Mouse (Mus musculus) cerebellum, postnatal 36 days (tissue): Measurements from ENCODE around the gene Pstpip1.

Source experiments
- DNase-seq, 2 experiments: peaks; one replicate each; pipeline ENCODE4 v3.0.0; 2021 to 2022; ENCODE audit warnings: mixed read lengths in 2 of 2

Gene Pstpip1

GRCm38 (mm10) chr9:56089778-56090520, at the start of gene Pstpip1:
Gene Pstpip1, plus strand, starts transcription at chr9:56089962.
- DNase-seq = peak; percentile 23 to 53

GRCm38 (mm10) chr9:56041372-56042180, 48.2 kb upstream of the Pstpip1 start, which contains the start of gene Rcn2:
Gene Rcn2, plus strand, starts transcription at chr9:56041845.
- peak; percentile 96 to 97 for DNase-seq

GRCm38 (mm10) chr9:56042181-56042621, 47.6 kb upstream of the Pstpip1 start:
- peak in 1 of 2 experiments; percentile 6 for DNase-seq

- DNase-seq = no peak
These were observed 36.0 kb upstream of the Pstpip1 start for GRCm38 (mm10) chr9:56053796-56054195.

- no peak for DNase-seq
These were observed 33.6 kb upstream of the Pstpip1 start for GRCm38 (mm10) chr9:56056147-56056546.

- no peak for DNase-seq
These were observed 27.4 kb upstream of the Pstpip1 start for GRCm38 (mm10) chr9:56062336-56062735.

- no peak for DNase-seq
These were observed 24.8 kb upstream of the Pstpip1 start for GRCm38 (mm10) chr9:56065011-56065410.

GRCm38 (mm10) chr9:56067964-56068363, 21.8 kb upstream of the Pstpip1 start:
- DNase-seq = no peak

- no peak for DNase-seq
These were observed 21.1 kb upstream of the Pstpip1 start for GRCm38 (mm10) chr9:56068630-56069029.

GRCm38 (mm10) chr9:56072861-56073260, 16.9 kb upstream of the Pstpip1 start:
- no peak for DNase-seq

- no peak for DNase-seq
These were observed 14.9 kb upstream of the Pstpip1 start for GRCm38 (mm10) chr9:56074863-56075262.

GRCm38 (mm10) chr9:56075264-56075663, 14.5 kb upstream of the Pstpip1 start:
- DNase-seq = peak; percentile 20 to 33

GRCm38 (mm10) chr9:56075901-56076620, 13.7 kb upstream of the Pstpip1 start:
- no peak for DNase-seq

GRCm38 (mm10) chr9:56079587-56079986, 10.2 kb upstream of the Pstpip1 start:
- no peak for DNase-seq

- no peak for DNase-seq
These were observed 3.2 kb upstream of the Pstpip1 start for GRCm38 (mm10) chr9:56086524-56086923.

GRCm38 (mm10) chr9:56090546-56091225, 924 bp downstream of the Pstpip1 start:
- no peak for DNase-seq

- no peak for DNase-seq
These were observed 2.3 kb downstream of the Pstpip1 start for GRCm38 (mm10) chr9:56092102-56092501.

GRCm38 (mm10) chr9:56097584-56098298, 8.0 kb downstream of the Pstpip1 start:
- no peak for DNase-seq

GRCm38 (mm10) chr9:56100041-56100522, 10.3 kb downstream of the Pstpip1 start:
- no peak for DNase-seq

- DNase-seq = no peak
These were observed 11.3 kb downstream of the Pstpip1 start for GRCm38 (mm10) chr9:56101022-56101421.

GRCm38 (mm10) chr9:56104921-56105320, 15.2 kb downstream of the Pstpip1 start:
- no peak for DNase-seq
